Mouse (Mus musculus): Measurements from ENCODE around the gene Prrc2b. TPM values are rescaled to one million over a fixed set of nuclear protein-coding genes. Genes with fewer than 3 reads are reported as not detected.
A peak's percentile ranks its signal among the peaks of the same experiment; 100 is the strongest.

Prrc2b gene
- total RNA-seq, 2 experiments from 2014 or later: 142 to 154 TPM

DNA sequence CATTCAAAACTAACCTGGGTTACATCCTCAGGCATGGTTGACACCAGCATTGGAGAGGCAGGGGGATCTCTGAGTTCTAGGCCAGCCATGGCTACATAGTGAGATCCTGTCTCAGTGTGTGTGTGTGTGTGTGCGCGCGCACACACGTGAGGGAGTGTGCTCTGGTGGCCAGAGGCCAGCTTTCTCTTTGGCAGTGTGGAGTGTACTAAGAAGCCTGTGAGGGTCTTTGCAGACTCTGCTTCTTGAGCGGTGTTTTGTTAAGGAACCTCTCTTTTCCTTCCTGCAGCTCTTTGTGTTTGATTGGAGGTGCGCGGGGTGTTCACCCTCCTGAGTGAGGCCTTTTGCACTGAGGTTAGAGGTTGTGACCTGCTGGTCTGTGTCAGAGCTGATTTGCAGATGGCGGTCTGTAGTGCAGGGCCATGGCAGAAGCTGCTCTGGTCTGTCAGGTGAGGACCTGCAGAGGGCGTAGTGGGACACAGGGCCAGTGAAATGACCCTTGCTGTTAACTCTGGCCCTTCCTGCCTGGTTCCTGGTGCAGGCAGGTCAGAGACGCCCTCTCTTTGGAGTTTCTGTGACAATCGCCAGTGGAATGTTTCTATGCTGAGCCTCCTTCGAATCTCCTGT, 7.8 kb downstream of the Prrc2b start:
- no peak for DNase-seq (ENCODE audit: low spot score in 2 of 2)

DNA sequence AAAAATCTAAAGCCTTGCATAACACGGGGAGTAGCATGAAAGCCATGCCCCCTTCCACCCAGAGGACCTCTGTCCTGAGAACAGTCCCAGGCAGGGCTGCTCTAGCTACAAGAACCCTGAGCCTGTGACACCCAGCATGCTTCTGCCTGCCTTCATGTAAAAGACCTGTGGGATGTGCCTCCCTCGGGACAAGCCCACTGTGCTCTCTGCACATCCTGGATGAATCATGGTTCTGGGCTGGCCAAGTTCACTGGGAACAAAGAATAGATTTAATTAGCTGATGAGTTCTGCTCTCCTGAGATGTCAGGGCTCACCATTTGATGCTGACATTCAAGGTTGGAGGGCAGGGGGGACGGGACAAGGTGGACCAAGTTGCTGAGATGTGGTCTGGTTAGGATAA, 9.6 kb downstream of the Prrc2b start:
- DNase-seq (ENCODE audit: low spot score in 2 of 2): no peak

DNA sequence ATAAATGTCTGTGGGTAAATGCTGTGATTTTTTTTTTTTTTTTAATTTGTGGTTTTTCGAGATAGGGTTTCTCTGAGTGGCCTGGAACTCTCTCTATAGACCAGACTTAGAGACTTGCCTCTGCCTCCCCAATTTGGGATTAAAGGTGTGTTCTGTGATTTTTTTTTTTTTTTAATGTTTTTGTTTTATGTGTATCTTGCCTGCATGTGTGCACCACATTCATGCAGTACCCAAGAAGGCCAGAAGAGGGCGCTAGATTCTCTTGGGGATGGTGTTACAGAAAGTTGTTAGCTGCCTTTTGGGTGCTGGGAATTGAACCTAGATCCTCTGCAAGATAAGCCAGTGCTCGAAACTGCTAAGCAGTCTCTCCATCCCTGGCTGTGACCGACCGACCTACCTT, 10.1 kb downstream of the Prrc2b start:
- DNase-seq (ENCODE audit: low spot score in 2 of 2): no peak

DNA sequence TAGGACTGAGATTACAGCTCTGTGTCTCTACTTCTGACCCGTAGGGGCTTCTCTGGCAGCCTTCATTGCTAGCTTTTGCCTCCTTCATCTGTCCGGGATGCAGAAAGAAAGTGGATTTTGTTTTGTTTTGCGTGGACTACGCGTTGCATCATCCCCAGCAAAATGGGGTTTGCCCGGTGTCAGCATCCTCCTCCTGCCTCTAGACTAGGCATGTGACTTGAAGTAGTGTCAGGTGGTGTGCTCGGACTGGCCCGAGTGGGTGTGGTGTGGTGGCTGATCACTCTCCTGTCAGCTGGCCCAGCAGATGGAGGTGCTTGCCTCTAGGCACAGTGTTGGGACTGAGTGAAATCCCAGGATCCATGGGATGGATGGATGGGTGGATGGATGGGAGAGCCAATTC, 11.2 kb downstream of the Prrc2b start:
- DNase-seq (ENCODE audit: low spot score in 2 of 2): no peak

DNA sequence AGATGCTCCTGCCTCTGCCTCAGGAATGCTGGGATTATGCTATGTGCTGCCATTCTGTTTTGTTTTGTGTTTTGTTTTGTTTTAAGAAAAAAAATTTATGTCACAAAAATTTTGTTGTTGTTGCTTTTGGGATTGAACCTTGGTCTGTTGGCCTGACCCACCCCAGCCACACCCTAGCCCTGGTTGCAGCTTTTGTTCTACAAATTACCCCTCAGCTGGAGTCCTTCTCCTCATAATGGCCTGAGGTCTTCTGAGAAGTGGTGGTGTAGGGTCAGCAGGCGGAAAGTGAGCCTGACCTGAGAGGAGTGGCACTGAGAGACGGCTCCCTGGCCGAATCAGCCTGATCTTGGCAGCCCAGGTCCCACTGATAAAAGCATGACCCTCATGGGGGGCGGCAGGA, 11.8 kb downstream of the Prrc2b start:
- DNase-seq (ENCODE audit: low spot score in 2 of 2): no peak

DNA sequence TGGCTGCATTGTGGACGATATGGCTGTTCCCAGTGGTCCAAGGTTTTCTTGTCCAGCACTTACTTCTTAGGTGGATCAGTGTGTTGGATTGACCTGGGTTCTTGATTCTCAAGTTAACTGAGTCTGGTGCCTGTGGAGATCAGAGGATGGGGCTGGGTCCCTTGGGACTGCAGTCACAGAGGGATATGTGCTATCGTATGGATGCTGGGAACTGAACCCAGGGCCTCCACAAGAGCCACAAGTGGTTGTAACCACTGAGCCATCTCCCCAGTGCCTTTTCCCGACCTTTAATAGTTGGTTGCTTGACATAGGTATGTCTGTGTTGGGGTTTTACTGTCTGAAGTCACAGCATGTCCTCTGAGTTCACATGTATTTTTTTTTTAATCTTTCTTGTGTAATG, 12.2 kb downstream of the Prrc2b start:
- DNase-seq (ENCODE audit: low spot score in 2 of 2): no peak

DNA sequence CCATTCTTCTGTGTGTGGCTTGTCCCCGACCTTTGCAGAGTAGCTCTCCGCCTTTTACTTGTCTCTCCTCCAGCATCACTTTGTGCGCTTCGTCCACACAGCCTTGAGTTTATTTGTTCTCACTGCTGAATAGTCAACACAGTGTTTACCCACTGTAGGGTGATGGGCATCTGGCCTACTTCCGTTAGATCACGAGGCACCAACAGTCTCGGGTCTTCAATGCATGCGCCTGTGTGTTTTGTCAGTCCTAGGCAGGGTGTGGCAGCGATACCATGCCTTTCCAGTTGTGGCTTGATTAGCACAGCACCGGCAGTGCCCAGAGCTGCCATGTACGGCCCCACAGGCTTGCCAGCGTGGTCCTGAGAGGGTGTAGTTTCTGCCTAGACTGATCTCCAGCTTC, 13.6 kb downstream of the Prrc2b start:
- DNase-seq (ENCODE audit: low spot score in 2 of 2): no peak

DNA sequence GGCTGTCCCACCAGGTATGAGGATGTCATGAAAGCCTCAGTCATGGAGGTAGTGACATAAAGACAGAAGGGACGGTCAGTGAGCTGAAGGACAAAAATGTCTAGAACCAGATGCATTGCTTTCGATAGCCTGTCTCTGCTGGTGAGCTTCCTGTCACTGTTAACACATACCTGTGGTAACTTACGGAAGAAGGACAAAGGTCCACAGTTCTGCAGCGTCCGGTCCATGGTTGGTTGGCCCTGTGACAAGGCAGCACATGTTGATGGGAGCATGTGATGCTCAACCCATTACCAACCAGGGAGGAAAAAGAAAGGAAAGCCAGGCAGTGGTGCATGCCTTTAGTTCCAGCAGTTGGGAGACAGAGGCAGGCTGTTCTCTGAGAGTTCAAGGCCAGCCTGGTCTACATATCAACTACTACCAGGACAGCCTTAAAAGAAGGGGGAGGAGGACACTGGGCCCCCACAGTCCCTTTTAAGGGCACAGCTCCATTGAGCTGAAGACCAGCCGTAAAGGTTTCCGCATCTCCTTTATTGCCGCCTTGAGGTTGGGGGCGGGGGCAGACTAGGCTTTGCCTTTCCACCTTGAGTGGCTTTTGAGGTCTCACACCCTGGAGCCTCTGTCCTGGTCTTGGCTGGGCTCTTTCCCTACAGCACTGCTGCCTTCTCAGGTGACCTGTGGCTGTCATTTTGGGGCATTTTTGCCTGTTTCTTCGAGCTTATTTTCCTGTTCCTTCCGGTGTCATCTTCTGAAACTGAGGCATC, 14.3 kb downstream of the Prrc2b start:
- no peak for DNase-seq (ENCODE audit: low spot score in 2 of 2)

DNA sequence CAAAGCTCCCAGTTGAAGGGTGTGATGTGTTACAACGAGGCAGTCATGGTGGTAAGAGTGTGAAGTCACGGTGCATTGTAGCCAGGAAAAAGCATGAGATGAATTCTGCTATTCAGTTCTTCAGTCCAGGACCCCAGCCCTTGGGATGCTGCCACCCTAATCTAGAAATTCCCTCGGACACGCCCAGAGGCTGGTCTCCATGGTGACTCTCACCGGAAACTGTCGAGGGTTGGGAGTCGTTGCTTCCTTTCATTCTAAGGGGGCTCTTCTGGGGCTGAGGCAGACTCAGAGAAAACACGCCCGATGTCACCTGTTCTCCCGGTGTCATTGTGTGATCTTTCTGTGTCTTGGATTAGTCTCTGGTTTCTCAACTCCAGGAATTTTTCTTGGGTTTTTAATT, 15.7 kb downstream of the Prrc2b start:
- no peak for DNase-seq (ENCODE audit: low spot score in 2 of 2)

DNA sequence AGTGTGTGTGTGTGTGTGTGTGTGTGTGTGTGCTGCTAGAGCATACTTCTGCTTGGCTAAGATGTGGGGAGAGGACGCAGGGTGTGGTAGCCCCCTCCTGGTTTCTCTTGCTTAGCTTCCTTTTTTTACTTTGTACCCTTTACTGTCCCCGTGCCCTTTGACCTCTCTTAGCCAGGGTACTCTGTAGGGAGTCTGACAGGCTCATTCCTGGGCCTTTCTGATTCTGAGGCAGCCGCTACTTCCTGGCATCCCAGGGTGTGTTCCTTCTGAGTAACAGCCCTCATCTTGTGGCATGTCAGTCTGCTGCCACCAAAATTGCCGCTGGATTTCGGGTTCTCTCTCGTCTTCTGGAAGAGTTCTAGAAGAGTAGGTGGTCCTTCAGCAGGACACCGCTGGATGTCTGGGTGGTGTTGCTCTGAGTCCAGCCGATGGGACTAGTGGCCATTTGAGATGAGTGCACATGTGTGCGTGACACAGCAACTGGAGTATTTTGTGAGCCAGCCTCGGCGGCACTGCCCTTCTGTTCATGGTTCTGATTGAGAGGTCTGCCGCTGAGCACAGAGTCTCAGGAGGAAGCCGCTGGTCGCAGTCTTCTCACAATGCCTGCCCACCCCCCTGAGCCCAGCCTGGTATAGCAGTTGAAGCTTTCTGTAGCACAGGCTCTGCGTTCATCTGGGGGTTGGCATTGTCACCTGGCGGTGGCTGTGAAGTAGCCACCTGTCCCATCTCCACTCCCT, 16.3 kb downstream of the Prrc2b start:
- no peak for DNase-seq (ENCODE audit: low spot score in 2 of 2)

DNA sequence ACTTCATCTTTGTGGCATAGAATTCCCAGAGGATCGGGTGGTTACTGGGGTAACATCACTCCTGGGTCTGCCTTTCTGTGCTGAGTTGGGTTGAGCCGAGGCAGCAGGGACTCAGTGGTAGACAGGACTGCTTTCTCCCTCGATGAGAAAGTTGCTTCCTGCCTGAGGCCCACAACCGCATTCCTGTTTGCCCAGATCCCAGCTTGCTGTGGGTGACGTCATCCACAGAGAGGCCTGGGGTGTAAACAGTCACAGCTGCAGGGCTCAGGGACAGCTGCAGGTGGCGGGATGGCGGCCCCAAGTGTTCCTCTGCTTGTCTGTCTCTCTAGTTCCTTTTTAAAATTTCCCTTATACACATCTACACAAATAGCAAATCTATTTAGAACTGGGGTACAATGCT, 16.9 kb downstream of the Prrc2b start:
- peak; percentile 52 to 73 for DNase-seq (ENCODE audit: low spot score in 2 of 2)

DNA sequence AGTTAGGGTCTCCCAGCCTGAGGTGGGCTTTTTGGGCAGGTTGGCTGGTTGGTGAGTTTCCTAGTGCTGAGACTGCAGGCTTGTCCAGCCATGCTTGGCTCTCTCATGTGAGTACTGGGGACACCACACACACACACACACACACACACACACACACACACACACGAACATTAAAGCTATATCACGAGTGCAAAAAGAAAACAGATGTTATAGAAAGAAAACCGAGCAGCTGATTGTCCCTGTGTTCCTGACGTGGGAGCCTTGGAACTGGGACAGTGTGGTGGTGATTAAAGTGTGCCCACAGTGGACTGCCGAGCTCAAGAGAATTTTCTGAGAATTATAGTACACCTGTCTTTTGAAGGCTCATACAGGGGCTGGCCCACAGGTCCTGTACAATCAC, 18.4 kb downstream of the Prrc2b start:
- DNase-seq (ENCODE audit: low spot score in 2 of 2): no peak

DNA sequence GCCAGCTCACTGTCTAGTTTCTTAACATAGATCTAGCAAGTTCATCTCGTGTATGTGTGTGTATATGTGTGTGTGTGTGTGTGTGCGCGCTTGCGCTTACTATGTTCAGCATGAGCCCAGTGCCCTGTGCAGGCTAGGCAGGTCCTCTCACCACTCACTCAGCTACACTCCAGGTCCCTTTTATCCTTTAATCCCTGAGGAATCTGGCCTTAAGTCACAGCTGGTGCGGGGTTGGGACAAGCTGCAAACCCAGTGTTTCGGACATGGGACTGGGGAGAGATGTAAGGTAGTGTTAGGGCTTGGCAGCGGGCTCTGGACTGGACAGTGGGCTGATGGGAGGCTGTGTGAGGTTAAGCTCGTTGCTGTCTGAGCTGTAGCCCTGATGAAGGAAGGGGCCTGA, 19.1 kb downstream of the Prrc2b start:
- DNase-seq (ENCODE audit: low spot score in 2 of 2): no peak

DNA sequence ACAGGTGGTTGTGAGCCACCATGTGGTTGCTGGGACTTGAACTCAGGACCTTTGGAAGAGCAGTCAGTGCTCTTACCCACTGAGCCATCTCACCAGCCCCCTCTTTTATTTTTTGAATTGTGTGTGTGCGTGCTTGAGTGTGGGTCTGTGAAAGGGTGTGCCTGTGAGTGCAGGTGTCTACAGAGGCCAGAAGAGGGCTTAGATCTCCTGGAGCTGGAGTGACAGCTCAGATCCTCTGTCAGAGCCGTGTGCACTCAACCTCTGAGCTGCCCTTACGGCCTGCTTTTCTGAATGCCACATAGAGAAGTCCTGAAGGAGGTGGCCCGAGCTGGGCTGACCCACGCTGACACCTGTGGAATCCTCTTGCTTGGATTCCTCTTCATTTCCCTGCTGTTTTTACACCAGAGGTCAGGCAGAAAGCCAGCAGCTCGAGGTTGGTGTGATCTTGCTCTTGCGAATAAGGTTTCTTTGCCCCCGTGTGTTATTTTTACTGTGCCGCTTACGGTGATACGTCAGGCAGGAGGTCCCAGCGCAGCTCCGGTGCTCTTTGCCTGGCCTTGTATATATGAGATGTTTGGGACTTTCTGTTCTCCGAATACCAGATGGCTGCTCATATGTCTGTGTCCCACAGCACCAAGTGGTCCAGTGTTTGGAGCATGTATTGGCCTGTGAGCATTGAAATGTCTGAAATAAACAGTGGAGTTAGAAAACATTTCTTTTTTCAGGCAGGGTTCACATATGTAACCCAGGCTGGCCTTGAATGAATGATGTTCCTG, 21.0 kb downstream of the Prrc2b start:
- no peak for DNase-seq (ENCODE audit: low spot score in 2 of 2)

DNA sequence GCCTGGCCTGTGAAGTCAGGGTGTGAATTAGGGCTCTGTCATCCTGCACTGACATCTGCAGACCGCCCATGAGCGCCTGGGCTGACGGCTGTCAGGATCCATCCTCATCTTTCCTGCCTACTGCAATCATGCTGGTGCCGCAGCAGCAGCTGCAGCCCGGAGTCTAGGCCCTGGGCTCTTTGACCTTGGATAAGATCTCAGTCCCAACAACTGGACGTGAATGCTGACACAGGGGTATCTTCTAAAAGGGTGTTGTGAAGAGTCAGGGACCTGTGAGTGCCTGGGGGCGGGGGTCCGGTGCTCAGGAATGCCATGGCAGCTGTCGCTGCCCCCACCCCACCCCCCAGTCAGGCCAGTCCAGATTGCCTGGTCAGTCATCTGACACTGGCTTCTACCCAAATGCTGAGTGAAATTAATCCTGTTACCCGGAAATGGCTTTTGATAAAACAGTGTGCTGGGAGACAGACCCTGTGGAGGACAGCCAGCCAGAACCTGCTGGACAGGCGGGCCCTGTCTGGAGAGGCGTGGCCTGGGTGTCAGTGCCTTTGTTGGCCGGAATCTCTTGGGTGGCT, 23.4 kb downstream of the Prrc2b start:
- DNase-seq (ENCODE audit: low spot score in 2 of 2): peak in 1 of 2 experiments; percentile 73

DNA sequence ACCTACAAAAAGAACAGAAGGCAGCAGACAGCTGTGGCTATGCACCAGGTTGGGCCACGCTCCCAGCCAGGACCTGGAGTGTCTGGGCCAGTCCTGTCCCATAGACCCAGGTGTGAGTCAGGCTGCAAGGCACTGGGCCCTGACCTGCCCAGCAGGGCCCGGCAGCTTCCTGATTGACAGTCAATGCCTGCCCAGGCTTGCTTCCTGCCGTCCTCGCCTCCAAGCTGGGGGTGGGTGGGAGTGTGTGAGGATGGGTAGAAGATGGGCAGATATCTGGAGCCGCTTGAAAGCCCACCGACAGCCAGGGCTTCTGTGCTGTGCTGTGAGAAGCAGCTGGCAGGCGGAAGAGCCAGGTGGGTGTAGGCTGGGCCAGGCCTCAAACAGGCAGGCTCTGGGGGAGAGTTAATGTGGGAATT, 24.2 kb downstream of the Prrc2b start:
- DNase-seq (ENCODE audit: low spot score in 2 of 2): no peak

DNA sequence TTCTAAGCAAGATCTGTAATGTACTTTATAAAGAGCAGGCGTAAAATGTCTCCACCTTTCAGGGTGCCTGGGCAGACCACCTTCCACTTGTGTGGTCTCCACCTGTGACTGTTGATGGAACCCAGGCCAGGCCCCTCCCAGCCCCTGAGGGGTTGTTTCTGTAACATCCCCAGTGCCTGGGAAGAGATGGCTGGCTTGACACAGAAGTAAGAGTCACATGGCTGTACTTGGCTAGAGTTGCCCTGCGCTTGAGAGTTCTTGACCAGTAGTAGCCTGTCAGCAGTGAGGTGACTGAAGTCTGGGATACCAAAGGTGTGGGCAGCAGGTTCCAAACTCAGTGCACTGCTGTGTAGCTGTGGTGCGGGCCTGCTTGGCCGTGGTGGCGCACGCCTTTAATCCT, 24.6 kb downstream of the Prrc2b start:
- no peak for DNase-seq (ENCODE audit: low spot score in 2 of 2)

DNA sequence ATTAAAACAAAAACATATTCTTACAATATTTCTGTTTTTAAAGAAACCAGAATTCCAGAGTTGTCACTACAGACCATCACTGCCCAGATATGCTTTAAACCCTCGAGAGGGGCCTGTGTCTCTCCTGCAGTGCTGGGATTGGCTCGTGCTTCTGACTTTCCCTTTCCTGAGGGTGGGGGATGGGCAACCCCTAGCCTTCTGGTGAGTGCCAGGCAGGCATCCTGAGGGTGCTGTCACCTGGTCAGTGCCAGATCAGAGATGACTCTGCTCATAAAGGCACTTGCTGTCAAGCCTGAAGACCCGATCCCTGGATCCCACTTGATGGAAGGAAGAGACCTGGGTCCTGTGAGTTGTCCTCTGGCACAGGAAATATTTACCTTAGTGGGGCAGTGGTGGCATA, 26.0 kb downstream of the Prrc2b start:
- DNase-seq (ENCODE audit: low spot score in 2 of 2): no peak

DNA sequence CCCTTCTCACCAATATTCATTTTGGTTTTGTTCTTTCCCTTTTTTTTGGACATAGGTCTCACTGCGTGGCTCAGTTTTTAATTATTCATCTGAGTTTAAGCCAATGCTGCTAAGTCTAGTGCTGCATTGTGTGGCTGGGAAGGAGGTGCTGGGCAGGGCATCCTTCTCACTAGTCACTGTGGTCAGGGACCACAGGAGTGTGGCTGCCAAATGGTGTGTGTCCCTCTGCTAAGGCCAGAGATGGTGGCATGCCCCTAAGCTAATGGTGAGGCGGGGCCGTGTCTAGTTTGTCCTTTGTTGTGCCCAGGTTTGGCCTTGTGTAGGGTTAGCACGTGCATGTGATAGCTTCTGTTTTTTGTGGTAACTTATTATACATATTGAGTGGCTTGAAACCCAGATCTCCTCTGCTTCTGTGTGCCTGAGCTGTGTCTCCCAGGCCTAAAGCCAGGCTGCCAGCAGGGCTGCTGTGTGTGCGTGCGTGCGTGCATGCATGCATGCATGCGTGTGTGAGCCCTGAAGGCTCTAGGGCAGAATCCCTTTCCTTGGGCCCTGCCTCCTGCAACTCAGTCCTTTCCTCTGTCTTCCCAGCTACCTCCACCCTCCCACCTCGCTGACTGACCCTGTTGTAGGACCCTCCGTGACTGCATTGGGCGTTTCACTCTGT, 26.6 kb downstream of the Prrc2b start:
- DNase-seq (ENCODE audit: low spot score in 2 of 2): no peak

DNA sequence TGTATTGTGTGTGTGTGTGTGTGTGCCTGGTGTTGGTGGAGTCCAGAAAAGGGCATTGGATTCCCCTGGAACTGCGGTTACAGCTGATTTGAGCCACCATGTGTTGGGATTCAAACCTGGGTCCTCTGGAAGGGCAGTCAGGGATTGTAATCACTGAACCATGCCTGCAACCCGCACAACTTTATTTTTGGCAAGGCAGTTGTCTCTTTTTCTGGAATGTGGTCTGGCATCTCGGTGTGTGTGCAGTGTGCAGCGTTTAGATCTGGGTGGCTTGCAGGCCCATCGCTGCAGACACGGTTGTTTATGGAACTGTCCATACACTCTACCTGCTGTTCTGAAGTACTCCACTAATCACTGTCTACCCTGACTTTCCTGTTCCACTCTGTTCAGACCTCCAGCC, 28.5 kb downstream of the Prrc2b start:
- DNase-seq (ENCODE audit: low spot score in 2 of 2): no peak

DNA sequence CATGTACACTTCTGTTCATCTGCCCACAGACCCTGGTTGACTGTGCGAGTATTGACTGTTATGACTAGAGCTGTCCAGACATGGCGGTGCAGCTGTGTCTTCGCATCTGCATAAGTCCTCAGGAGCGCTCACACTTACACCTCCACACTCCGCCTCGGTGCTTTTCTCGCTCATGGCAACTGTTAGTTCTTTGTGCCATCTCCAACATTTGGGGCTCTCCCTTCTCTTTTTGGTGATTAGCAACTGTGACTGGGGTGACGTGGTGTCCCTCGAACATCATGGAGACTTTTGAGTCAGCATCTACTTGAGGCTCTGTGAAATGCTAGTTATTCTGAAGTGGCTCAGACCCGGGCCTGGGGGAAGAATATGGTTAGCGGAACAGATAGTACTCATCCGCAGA, 29.2 kb downstream of the Prrc2b start:
- no peak for DNase-seq (ENCODE audit: low spot score in 2 of 2)

All from gastrocnemius, postnatal 4 days (tissue).